Mouse (Mus musculus) left cerebral cortex, adult 2 months (tissue): Measurements from ENCODE around the gene Dll1. TPM values are rescaled to one million over a fixed set of nuclear protein-coding genes. Genes with fewer than 3 reads are reported as not detected.

Experiments
- DNase-seq, 2 experiments: peaks; one replicate each; pipeline ENCODE4 v3.0.0; 2021 to 2022; ENCODE audit warnings: low spot score in 2 of 2, mixed read lengths in 1 of 2; ENCODE audit errors: extremely low spot score in 1 of 2
- H3K27ac ChIP-seq: fragments of 200-600 bp; 2 replicates; pipeline ENCODE4 v1.8.1; 2022
- H3K4me3 ChIP-seq: fragments of 200-600 bp; 2 replicates; pipeline ENCODE4 v1.8.1; 2022
- CTCF ChIP-seq: fragments of 200-600 bp; IDR thresholded peaks from 2 replicates; pipeline ENCODE4 v1.8.1; 2022; ENCODE audit warnings: antibody characterized with exemption, mild to moderate bottlenecking, moderate library complexity
- intact Hi-C: fragments of 180-260 bp; cut with DNase I; formaldehyde crosslinking; loops from one replicate; pipeline ENCODE4 v1.15.1; 2025
- total RNA-seq, 2 experiments: library from RNA; stranded (reverse); gene quantifications; 2 replicates each; pipeline ENCODE4 v1.2.3; 2021

Gene Dll1
- total RNA-seq, 2 experiments from 2014 or later: 4.8 to 7.1 TPM

- Histone ChIP-seq H3K27ac (no peak overlapping the region), H3K4me3 (no peak overlapping the region)
- DNase-seq: no peak
- no peak for TF ChIP-seq CTCF
- intact Hi-C loops: no loop called here
Observed at GRCm38 (mm10) chr17:15355072-15355471, 21.6 kb downstream of the Dll1 start.

DNA sequence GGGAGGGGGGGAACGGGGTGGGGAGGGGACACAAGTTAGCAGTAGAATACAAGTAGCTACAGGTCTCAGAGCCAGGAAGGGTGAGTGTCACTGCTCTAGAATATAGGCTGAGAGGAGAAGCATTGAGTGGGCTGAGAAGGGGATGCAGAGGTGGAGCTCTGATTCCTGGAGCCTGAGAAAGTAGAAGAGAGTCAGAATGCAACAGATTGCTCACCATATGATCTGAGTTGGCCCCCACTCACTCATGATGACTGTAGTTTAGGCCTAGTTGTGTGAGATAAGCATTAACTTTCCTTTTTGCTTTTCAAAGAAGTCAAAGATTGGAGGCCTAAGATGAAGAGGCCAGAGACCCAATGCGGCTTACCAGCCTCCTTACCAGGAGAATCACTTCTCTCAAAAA, 22.7 kb downstream of the Dll1 start:
- no peak for TF ChIP-seq CTCF
- intact Hi-C loops: no loop called here
- H3K27ac ChIP-seq: no peak overlapping the region
- no peak for DNase-seq
- H3K4me3 ChIP-seq: no peak overlapping the region

- intact Hi-C loops: no loop called here
- TF ChIP-seq CTCF: no peak
- no peak overlapping the region for H3K4me3 ChIP-seq
- no peak for DNase-seq
- H3K27ac ChIP-seq: no peak overlapping the region
Observed at GRCm38 (mm10) chr17:15352869-15353610, 23.6 kb downstream of the Dll1 start.

GRCm38 (mm10) chr17:15350152-15350551, 26.5 kb downstream of the Dll1 start:
- H3K4me3 ChIP-seq: no peak overlapping the region
- intact Hi-C loops: no loop called here
- no peak overlapping the region for H3K27ac ChIP-seq
- no peak for TF ChIP-seq CTCF
- DNase-seq: no peak

DNA sequence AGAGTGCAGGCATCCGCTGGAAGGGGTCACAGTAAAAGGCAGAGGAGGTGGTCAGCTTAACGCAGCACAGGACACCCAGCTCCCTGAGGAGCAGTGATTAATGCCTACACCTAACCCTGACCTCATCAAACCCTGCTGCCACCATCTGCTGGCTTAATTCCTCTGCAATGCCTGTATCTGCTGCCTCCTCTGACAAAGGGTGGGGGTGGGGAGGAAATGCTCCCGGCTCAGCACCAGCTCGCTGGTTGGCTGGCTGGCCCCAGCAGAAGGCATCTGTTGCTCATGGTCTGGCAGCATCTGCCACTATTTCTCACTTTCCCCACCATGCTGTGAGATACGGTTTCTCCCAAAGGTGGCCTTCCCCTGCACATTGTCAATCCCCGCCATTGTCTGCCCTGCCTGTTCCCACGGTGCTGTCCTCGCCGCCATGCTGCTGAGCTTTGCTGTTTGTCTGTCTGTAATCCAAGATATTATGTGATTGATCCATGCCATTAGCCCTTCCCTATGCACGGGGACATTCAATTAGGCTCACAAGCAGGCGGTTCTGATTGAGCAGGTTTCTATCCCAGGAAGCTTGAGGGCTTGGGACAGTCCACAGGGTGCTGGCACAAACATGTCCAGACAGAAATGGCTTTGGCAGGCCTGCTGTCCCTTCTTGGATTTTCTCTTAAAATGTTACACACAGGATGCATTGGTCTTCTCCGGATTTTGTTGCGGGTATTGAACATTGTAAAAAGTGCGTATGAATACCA, 33.4 kb downstream of the Dll1 start:
- TF ChIP-seq CTCF: no peak
- intact Hi-C loops: no loop called here
- Histone ChIP-seq H3K27ac (no peak overlapping the region), H3K4me3 (no peak overlapping the region)
- DNase-seq: no peak

DNA sequence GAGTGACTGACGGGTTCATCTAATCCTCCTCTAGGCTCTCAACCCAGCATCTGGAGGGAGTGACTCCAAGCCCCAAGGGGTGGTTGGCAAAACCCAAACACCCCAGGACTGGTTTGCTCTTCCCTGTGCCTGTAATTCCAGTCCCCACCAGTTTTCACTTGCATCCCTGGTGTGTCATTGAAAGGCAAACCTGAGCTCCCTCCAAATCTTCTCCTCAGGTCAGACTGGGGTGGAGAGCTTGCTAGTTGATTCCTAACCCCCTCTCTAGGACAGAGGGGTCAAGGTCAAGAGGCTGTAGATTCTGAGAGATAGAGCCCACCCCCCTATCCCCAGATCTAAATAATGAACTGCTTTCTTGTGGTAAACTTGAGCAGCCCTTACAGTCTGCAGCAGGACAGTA, 38.8 kb downstream of the Dll1 start:
- intact Hi-C loops: no loop called here
- TF ChIP-seq CTCF: no peak

DNA sequence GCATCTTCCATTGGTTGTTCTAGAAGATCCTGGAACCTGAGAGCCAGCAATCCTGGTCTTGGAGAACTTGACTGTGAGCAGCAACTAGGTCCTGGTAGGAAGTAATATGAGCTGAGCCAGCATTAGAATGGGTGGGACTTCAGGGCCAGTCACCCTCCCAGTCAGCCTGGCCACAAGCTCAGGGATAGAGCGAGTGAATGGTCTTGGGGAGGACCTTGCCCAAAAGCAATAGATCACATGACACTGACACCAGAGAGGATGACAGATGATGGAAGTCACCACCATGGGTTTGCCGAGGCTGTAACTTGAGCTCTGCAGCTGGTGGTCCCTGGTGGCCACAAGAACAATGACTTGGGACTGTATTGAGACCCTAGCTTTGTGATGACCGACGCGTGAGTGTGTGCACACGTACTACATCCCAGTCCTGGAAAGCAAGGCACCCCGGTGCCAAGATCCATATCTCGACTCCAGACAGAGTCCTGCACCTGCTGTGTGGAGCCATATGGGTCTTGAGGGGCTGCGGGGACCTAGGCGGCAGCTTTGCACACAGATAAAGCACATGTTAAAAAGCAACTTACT, 46.8 kb downstream of the Dll1 start:
- DNase-seq: no peak
- Histone ChIP-seq H3K4me3 (no peak overlapping the region), H3K27ac (no peak overlapping the region)
- no peak for TF ChIP-seq CTCF
- intact Hi-C loops: no loop called here

More for the DNA sequence above, 38.8 kb downstream of the Dll1 start:
- no peak for DNase-seq
- Histone ChIP-seq H3K27ac (no peak overlapping the region), H3K4me3 (no peak overlapping the region)

DNA sequence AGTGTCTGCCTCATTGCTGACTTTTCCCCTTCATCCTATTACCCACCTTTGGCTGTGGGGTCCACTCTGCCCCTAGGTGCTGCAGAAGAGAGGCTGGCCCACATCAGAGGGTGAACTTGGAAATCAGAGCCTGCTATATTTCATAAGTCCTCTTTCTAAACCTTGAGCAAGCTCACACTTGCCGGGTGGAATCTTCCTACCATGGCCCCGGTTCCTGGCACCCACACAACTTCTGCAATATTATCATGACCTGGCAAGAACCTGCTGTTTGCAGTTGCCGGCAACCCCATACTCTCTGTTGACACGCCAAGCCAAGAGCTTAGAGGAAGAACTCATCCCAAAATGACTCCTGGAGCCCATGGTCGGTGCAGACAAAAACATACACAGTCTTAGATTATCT, 49.6 kb downstream of the Dll1 start:
- DNase-seq: no peak
- intact Hi-C loops: no loop called here
- TF ChIP-seq CTCF: no peak

DNA sequence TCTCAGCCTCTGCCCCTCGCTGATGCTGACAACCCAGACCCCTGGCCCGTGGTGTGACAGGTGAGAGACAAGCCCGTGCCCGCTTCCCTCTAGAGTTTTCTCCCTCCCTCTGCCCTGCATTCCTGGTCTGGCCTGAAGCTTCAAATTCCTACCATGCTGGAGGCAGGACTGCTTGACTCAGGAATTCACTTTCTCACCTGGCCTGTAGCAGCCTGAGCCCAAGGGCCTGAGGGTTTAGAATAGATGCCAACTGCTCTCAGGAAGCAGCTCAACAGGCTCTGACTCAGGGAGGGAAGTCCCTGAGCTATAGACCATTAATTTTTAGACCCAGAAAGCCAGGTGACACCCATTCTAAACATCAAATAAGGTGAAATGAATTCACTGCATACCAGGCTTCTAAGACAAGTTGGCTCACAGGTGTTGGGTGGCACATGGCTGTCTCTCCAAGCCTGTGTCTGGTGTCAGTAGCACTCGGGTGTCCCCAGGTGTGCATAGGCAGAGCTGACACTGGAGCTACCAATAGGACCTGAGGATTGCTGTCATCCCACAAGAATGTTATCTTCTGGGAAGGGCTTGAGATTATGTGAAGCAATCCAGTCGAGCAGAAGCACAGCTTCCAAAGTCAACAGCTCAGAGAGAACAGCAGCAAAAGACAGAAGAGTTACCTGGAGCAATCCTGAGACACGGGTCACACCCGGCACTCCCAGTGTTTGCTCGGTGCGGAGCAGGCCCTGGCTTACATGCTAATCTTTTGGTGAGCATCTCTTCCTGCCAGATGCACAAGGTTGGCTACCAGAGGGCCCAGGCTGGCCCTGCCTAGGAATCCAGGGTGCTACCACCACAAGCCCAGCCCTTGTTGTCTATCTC, 50.5 kb downstream of the Dll1 start:
- TF ChIP-seq CTCF: no peak
- intact Hi-C loops: no loop called here
- no peak overlapping the region for H3K27ac ChIP-seq
- no peak for DNase-seq
- H3K4me3 ChIP-seq: no peak overlapping the region

More for the DNA sequence above, 49.6 kb downstream of the Dll1 start:
- Histone ChIP-seq H3K4me3 (no peak overlapping the region), H3K27ac (no peak overlapping the region)

DNA sequence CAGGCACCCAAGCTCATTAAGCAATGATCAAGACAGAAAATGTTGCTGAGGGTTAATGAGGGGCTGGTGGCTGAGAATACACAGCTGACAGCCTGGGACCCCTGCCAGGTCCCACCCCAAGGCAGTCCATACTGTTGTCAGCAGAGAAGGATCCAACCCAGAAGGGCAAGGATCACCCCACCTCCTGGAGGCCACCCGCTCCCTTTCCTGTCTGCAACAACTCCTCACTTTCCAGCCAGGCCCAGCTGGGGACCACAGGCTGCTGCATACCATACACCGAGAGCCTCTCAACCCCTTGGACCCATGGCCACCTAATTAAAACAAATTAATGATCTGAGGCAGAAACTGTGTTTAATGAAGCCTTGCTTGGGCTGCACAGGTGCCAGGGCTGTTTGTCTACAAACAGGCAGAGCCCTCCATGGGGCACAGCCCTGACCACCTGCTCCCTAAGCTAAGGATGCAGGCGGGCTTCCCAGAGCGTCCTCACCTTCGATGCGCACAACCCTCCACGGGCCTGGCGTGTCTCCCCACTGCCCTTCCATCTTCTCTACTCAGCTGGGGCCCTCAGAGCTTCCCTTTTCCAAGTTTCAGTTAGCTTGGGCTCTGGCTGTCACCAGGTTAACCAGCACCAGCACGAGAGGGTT, 53.4 kb downstream of the Dll1 start:
- no peak for DNase-seq
- TF ChIP-seq CTCF: no peak
- Histone ChIP-seq H3K4me3 (no peak overlapping the region), H3K27ac (no peak overlapping the region)
- intact Hi-C loops: no loop called here

Other genes starting within 250 kb of the Dll1 start
- gene Fam120b, start 19.3 kb upstream of the Dll1 start, total RNA-seq: 10 to 100 TPM; 45.3 to 46.1 TPM
- gene Psmb1, start 122.9 kb upstream of the Dll1 start, total RNA-seq: 100 to 1,000 TPM; 118 to 122 TPM
- gene Tbp, start 123.0 kb upstream of the Dll1 start, total RNA-seq: 10 to 100 TPM; 29.3 to 32.2 TPM
- 10 to 100 TPM; 19.1 to 21.0 TPM for gene Pdcd2, start 150.4 kb upstream of the Dll1 start, total RNA-seq
- 1 to 10 TPM; 2.9 to 3.1 TPM for gene Prdm9, start 187.5 kb upstream of the Dll1 start, total RNA-seq